Mouse (Mus musculus) neutrophil, adult 83 days (primary cell): ENCODE measurements around the gene Cavin3. TPM values are rescaled to one million over a fixed set of nuclear protein-coding genes. Genes with fewer than 3 reads are reported as not detected.

Source experiments
- total RNA-seq, 2 experiments: library from RNA; stranded (reverse); gene quantifications; one replicate each; pipeline ENCODE4 v1.2.4; 2023

Cavin3 gene
- total RNA-seq, result not detected

DNA sequence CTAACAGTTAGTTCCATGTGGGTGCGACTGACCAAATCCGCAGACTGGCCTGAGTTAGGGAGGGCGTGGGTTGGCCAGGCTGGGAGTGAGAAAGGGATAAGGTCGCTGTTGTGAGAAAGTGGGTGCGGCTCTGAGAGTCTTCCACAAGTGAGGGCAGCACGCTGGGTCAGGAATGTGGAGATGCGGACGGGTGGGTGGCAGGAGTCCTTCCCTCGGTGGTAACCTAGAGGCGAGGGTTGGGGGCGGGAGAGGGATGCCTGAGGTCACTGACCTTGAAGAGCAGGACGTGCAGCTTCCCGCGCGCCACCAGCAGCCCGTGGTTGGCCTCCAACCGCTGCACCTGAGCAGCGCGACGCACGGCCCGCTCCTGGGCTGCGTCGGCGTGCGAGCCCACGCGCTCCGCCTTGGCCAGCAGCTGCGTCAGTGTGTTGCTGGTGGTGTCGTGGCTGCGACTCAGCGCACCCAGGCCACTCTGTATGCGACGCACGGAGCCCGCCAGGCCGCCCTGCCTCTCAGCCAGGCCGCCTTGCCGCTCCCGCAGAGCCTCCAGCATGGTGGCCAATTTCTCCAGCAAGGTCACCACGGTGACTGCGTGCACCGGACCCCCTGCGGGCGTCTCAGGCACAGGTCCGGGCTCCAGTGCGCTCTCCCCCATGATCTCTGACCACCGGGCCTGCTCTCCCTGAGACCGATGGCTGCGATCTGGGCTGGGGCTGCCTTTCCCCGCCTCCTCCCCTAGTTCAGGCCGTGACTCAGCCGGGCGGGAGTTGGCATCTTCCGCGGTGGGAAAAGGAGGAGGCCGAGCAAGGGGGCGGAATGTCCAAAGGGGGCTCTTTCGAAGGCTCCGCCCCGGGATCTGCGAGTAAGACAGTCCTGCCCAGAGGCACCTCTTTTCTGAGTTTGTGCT, at the start of gene Cavin3:
TSS of gene Cavin3 (minus strand) at position 796 of the 907 bp plus-strand sequence.

Other genes starting within 250 kb of the Cavin3 start
- gene Olfr688, start 194.2 kb downstream of the Cavin3 start, total RNA-seq, result not detected
- not detected for gene Olfr689, start 171.1 kb downstream of the Cavin3 start, total RNA-seq
- gene Olfr690, start 148.2 kb downstream of the Cavin3 start, total RNA-seq, result under 1 TPM in 1 of 2 experiments, not detected in 1; 0.15 TPM
- gene Olfr691, start 140.0 kb downstream of the Cavin3 start, total RNA-seq, result under 1 TPM; 0.61 to 0.71 TPM
- gene Olfr692, start 114.1 kb downstream of the Cavin3 start, total RNA-seq, result not detected
- not detected for gene Gm5901, start 107.3 kb downstream of the Cavin3 start, total RNA-seq
- gene Fam160a2, start 82.2 kb downstream of the Cavin3 start, total RNA-seq, result 100 to 1,000 TPM; 170 to 172 TPM
- under 1 TPM; 0.31 to 0.64 TPM for gene Cnga4, start 77.7 kb downstream of the Cavin3 start, total RNA-seq
- not detected for gene Cckbr, start 56.6 kb downstream of the Cavin3 start, total RNA-seq
- 10 to 100 TPM; 18.9 to 23.0 TPM for gene Smpd1, start 72.1 kb upstream of the Cavin3 start, total RNA-seq
- gene Apbb1, start 99.4 kb upstream of the Cavin3 start, total RNA-seq, result 1 to 10 TPM; 1.0 to 1.4 TPM
- gene Hpx, start 117.8 kb upstream of the Cavin3 start, total RNA-seq, result not detected
- gene Trim3, start 151.3 kb upstream of the Cavin3 start, total RNA-seq, result 10 to 100 TPM; 16.4 to 22.6 TPM
- gene Timm10b, start 157.8 kb upstream of the Cavin3 start, total RNA-seq, result 100 to 1,000 TPM; 104 to 111 TPM
- gene Arfip2, start 158.1 kb upstream of the Cavin3 start, total RNA-seq, result 10 to 100 TPM; 15.4 to 15.8 TPM
- 10 to 100 TPM in 1 of 2 experiments, 1 to 10 TPM in 1; 5.0 to 12.6 TPM for gene Gm45799, start 158.3 kb upstream of the Cavin3 start, total RNA-seq
- 1 to 10 TPM; 4.7 to 6.0 TPM for gene Dnhd1, start 168.5 kb upstream of the Cavin3 start, total RNA-seq